Mouse (Mus musculus) kidney, adult 2 months (tissue): ENCODE data around the gene Cadm2.

Source experiments
- CTCF ChIP-seq: fragments of 200-500 bp; conservative IDR thresholded peaks from 2 replicates; pipeline ENCODE4 v1.5.1; 2011; ENCODE audit warnings: low read depth, mild to moderate bottlenecking, control low read depth, low read length, moderate library complexity, mixed read lengths; ENCODE audit not compliant: insufficient read depth, insufficient read length
- POLR2A ChIP-seq: fragments of 200-500 bp; IDR thresholded peaks from one replicate; pipeline ENCODE4 v1.6.1; 2011; ENCODE audit warnings: low read depth, low read length, control low read depth

DNA sequence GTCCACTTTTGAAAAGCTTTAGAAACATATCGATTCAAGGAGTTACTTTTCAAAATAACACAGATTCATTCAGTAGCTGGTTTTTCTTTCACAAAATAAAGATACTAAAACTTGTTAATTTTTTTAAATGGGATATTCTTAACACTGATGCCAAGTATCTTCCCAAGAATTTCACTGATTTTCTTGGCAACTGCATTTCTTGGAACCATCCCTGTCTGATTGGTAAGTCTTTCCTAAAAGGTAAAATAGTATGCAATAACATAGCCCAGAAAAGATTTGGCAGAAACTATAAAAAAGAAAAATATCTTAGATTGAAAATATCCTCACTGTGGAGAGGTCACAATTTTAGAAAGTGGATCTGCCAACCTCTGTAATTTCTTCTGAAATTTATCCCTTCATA lies 95.8 kb downstream of the Cadm2 start:
- TF ChIP-seq CTCF = no peak
- TF ChIP-seq POLR2A = no peak
